Mouse (Mus musculus) cerebellum, adult 9-11 months (tissue): ENCODE data around the gene Gm21317.
"Not testable (repeated sequence)": the region's sequence is repeated elsewhere in the genome, so short reads cannot be mapped to it uniquely, and the experiment has no call there.

ENCODE experiments used
- DNase-seq: peaks from one replicate; pipeline ENCODE4 v3.0.0; 2022

The Gm21317 gene

DNA sequence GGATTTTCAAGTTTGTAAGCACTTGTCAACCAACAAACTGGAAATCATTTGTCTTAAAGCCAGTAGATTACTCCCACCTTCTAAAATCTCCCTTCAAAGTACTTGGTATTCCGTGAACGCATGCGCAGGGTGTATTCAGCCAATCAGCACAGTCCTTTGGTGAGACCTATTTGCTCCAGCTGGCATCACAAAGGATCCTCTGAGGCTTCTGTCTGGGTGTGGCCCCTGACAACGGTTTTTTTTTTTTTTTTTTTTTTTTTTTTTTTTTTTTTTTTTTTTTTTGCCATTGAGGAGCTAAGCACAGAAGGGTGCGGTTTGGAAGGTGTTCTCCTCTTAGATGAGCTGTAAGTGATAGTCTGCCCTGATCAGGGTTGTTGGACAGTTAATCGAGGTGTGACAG is at the start of gene Gm21317:
Gene Gm21317, plus strand, starts transcription at position 301 of the 400 bp plus-strand sequence.
- DNase-seq: not testable (repeated sequence)
